Mouse (Mus musculus) embryo, embryonic 11 days (tissue): ENCODE data around the gene Cpsf4.
A peak's percentile ranks its signal among the peaks of the same experiment; 100 is the strongest.
"Not testable (repeated sequence)": the region's sequence is repeated elsewhere in the genome, so short reads cannot be mapped to it uniquely, and the experiment has no call there.

Experiments used
- DNase-seq: peaks from one replicate; pipeline ENCODE4 v3.0.0-alpha.2; 2015

Cpsf4 gene

DNA sequence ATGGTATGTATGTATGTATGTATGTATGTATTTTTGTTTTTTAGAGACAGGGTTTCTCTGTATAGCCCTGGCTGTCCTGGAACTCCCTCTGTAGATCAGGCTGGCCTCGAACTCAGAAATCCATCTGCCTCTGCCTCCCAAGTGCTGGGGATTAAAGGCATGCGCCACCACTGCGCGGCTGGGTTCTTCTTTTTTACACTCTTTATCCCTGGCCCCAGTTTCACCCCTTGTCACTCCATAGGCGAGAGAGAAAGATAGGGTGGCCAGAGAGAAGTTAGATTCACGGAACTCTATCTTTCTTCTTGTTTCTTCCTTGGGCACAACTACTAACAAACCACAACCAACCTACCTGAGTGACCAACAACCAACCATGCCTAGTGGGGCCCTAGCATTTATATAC lies 62.3 kb downstream of the Cpsf4 start:
- DNase-seq = not testable (repeated sequence)

DNA sequence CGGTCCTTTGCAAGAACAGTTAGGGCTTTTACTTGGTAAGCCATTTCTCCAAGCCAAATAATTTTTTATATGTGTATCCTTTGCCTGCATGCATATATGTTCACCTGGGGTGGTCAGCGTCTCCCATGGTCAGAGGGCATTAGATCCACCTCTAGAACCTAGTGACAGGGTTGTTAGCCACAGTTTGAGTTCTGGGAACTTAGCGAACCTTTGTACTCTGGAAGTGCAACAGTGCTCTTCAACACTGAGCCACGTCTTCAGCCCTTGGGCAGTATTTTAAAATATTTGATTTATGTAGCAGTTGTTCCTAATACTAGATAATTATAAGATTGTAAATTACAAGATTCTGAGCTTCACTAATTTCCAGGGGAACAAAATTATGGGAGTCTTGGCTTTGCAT lies 63.6 kb downstream of the Cpsf4 start:
- DNase-seq = no peak

DNA sequence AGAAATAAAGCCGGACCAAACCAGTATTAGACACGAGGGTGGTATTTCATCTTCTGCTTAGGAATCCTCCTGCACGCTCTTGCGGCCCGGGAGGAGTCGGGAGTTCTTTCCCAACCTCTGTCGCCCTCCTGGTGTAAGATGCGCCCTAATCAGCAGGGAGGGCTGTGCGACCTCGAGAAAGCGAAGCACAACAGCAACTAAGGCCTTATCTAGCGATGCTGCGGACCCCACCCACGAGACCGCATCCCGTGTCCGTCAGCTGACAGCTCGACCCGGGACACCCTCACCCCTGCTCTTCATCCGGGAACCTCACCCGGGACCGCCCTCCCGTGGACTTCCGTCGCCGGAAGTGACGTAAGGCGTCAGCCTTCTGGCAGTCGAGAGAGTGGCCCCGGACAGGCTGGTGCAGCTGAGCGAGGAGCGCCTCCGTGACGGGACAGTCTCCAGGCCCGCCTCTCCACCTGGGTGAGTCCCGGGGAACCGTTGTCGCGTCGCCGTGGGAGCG lies 64.4 kb downstream of the Cpsf4 start, which contains the start of gene Zfp655:
Gene Zfp655, plus strand, starts transcription at position 349 of the 505 bp plus-strand sequence.
- peak; percentile 96 for DNase-seq
